Mouse (Mus musculus) heart, postnatal 4 days (tissue): ENCODE measurements around the gene Zfp712. TPM values are rescaled to one million over a fixed set of nuclear protein-coding genes. Genes with fewer than 3 reads are reported as not detected.

Experiments used
- DNase-seq: peaks from one replicate; pipeline ENCODE4 v3.0.0; 2021
- total RNA-seq, 2 experiments: library from RNA; stranded (reverse); gene quantifications; 2 replicates each; pipeline ENCODE4 v1.2.3; 2021

Gene Zfp712
- 1 to 10 TPM; 1.4 to 1.6 TPM for total RNA-seq

DNA sequence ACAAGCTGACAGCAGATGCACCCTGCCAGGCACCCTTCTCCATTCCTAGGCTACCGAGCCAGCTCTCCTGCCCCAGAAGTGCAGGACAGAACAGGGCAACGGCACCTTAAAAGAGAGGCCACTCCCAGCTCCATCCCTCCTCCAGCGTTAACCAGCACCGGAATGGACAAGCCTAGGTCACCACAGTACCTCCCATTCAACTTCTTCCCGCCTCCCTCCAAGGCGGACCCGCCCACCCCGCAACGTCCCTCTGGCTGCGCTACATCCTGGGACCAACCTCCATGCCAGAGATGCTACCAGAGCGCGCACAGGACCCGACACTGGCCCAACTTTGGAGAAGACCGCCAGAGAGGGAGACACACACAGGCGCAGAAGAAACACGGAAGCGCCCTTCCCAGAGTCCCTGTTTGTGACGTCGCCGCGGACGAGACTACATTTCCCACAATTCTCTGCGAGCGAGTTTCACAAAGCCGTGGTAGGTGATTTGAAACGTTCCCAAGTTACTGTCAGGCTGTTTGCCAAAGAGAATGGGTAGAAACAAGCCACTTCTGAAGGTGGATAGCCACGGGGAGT lies at the start of gene Zfp712:
TSS of gene Zfp712 (minus strand) at position 385 of the 573 bp plus-strand sequence.
- peak; percentile 91 for DNase-seq

DNA sequence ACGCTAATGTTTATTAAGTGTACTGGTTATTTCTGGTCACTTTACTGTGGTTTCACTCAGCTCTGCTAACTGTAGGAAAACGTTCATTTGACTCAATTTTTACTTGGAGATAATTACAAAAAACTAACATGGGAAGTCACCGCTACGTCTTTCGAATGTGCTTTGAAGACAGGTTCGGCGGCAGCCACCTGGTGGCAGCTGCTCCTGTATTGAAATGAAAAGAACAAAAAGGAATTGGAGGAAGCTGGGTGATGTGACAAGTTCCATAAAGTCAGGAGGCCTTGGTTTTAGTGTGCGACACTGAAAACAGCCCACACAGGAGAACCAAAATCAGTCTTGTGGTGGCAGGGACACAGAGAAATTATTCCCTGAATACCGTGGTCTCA lies 47.8 kb upstream of the Zfp712 start:
- no peak for DNase-seq

DNA sequence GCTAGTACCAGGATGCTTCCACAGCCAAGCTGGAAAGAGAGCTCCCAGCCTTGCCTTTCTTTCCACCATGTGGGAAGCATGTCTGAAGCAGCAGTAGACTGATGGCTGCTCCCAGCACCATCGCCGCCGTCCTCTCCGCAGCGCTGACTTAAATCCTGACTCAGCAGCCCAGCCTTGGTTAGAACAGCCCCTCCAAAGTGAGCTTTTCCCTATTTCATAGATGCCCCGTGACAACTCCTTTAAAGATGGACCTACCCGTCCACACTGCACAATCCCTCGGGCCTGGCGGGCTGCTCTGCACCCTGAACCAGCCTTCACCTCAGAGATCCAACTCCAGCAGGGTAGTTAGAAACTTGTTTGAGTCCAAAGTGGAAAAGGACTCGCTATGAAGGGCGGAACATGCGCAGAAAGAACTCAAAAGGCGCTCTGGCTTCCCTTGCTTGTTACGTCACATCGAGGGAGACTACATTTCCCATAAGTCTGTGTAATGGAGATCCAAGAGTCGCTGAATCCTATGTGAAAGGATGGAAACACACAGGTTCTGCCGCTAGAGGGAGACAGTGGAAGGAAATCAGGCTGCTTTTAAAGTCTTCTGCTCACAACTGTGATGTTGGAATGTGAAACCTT lies 47.3 kb upstream of the Zfp712 start, which contains the start of gene Gm28557:
TSS of gene Gm28557 (minus strand) at position 411 of the 627 bp plus-strand sequence.
- DNase-seq: peak; percentile 92

DNA sequence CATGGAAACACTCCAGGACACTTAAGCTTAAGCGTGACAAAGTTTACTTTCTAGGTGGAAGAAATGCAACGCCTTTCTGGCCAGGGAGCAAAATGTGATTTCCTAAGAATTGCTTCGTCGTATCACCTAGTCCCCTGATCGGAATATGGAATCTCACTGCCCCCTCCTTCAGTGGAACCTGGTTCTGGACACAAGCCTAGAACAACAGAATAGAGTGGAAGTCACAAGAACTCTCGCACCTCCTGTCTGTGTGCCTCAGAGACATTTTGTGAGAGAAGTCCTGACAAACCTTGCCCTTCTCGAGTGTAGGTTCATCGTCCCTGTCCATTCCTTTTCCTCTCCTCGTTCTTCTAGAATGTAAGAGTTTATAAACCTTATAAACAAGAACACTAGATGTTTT lies 46.7 kb upstream of the Zfp712 start:
- no peak for DNase-seq

DNA sequence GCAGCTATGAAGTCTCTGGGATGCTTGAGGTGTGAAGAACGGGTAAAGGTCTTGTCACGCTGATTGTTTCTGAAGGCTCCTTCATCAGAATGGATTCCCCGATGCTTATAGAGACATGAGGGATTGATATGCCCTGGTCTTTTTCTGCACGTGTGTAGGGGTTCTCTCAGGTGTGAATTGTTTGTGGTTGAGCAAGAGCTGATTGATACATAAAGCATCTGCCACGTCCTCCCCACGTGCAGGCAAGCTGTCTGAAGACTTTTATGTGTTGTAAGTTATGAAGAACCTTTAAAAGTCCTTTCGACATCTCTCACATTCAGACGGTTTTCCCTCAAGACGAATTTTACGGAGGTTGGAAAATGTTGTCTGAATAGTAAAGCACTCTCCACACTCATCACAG lies 36.9 kb upstream of the Zfp712 start, which contains the start of gene Zfp708:
TSS of gene Zfp708 (minus strand) at position 101 of the 400 bp plus-strand sequence.
- DNase-seq: no peak

DNA sequence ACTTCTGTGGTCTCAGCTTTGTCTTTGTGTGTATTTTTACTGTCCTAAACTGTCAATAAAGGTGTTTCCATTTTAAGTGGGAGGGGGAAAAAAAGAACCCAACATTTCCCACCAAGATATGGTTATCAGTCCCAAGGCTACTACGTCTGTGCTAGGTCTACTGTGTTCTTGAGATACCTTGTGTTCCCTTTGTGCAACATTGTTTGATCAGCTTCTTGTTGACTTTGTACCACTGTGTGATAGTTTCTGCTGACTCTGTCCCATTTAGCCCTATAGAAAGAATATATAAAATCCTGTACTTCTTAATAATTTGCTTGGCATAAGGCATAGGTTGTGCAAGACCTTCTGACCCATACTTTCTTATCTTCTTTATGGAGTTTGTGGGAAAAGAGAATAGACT lies 29.2 kb upstream of the Zfp712 start:
- DNase-seq: no peak

DNA sequence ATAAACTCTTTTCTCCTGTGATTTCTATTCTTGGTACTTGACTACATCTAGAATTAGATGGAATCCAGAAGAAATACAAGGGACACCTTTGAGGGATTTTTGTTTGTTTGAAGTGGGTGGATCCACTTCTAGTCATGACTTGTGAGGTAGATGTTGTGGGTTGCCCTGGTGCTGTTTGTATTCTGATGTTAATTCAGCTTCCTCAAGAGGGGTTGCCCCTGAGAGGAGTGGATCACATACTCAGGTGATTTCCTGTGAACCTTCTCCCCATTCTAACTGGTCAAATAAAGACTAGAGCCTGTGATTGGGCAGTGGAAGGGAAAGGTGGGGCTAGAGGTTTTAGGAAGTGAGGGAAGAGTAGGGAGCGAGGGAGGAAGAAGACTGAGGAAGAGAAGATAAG lies 21.0 kb upstream of the Zfp712 start:
- DNase-seq: no peak

DNA sequence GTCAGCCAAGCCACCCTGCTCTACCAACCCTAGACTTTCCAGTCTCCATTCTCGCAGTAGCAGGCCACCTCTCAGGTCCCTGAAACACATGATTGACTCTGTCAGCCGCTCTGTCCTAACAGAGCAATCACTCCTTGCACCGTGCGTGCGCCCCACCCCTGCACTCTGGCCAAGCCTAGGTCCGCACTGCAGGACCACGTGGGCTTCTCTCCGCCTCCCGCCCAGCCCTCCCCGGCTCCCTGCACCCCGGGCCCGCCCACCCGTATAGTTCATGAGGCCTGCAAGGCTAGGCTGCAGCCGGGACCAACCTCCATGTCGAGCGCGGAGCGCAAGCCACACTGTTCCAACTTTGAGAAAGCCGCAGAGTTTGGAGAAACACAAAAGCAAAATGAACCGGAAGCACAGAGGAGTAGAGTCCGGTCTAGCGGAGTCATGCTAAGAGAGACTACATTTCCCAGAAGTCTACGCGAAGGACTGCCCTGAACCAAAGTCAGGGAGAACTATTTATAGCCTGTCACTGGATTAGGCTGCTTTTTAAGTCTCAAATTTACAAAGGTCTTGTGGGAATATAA lies 20.3 kb upstream of the Zfp712 start:
- DNase-seq: peak; percentile 80

DNA sequence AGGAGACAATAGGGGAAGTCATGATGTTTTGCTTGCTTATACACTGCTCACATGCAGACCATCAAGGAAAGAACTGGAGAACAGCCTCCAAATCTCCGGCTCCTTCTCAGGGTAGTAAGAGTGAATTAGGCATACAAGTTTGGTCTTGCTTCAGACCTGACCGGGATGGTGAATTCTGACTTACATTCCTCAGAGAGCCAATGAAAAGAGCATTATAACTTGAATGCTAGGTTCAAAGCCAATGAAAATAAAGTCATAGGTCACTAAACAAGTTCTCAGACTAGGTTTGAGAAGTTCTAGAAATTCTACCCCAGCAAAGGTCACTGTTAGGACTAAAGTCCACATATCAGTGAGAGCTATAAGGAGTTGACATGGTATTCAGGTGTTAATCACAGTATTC lies 16.3 kb upstream of the Zfp712 start:
- DNase-seq: no peak

DNA sequence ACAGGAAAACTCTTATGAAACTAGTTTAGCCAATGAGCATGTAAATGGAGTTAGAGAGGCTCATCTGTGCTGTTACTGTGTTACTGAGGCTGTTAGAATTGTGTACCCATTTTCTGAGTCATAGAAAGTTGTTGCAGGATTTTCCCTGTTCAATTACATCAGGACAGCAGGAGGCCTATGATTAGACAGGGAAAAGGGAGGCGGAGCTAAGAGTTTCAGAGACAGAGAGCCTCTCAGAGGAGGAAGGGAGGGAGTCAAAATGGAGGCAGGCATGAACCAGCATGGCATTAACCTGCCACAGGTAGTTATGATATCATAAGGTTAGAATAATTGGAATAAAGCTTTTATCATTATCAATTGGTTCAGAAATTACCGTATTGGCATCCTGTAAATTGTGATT lies 11.8 kb upstream of the Zfp712 start:
- no peak for DNase-seq

DNA sequence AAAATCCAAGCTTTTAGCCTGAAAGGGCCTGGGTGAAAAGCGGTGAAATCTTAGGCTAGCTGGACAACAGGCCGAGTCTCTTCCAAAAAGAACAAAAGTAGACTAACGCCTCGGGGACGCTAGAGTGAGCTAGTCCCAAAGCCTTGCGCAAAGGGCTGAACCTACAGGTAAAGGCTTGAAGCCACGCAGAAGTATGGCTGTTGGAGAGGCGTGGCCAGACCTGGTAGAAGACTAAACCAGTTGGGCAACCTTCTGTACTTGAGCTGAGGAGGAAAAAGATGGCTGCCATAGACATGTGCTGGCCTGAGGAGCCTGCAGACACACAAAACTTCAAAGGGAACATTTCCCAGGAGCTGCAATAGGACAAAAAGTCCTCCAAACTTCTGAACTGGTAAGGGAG lies 4.4 kb upstream of the Zfp712 start:
- DNase-seq: no peak

DNA sequence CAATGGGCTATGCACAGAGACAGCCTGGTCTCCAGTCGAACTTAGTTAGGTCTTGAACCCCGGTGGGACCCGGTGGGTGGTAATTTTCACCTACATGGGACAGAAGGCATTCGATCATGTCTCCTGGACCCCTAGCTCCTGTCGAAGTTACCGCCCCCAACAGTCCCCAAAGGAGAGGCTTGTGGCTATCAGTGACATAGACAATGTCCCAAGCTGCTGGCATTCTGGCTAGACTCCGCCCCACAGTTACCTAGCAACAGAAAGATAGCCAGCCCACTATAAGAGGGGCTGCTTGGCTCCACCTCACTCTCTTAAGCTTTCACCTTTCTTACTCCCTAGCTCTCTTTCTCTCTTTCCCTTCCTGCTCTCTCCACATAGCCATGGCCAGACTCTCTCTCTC lies 1.5 kb upstream of the Zfp712 start:
- no peak for DNase-seq

DNA sequence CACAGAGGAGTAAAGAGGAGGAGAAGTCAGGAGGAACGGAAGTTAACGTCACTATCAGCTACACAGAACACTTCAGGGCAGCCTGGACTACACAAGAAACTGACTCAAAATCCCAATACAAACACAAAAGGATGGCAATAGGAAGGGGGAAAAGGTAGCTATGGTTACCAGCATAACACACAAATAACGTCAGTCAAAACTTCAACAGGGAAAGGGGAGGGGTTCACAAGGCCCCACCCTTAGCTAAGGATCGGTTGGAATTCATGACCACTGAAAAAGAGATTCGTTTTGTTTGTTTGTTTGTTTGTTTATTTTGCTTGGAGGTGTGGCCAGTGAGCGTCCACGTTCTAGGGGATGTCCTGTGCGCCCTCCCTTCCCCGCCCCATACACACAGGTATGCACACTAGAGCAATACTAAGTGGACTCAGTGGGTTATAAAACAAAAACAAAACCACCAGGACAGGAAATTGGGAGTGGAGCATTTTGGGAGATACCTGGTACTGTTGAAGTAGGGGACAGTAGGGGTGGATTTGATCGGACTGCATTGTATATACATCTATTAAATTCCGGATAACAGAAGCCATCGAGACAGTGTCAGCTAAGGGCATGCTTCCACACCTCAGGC lies 697 bp downstream of the Zfp712 start:
- no peak for DNase-seq

Other genes starting within 250 kb of the Zfp712 start
- gene Gm10767, start 156.3 kb downstream of the Zfp712 start, total RNA-seq: 1 to 10 TPM; 1.0 TPM
- gene Zfp708, start 36.8 kb upstream of the Zfp712 start, total RNA-seq: 1 to 10 TPM in 1 of 2 experiments, under 1 TPM in 1; 0.97 to 2.1 TPM
- 1 to 10 TPM in 1 of 2 experiments, under 1 TPM in 1; 0.79 to 1.4 TPM for gene Gm28557, start 47.4 kb upstream of the Zfp712 start, total RNA-seq
- under 1 TPM in 1 of 2 experiments, not detected in 1; 0.21 TPM for gene Rslcan18, start 55.1 kb upstream of the Zfp712 start, total RNA-seq
- 1 to 10 TPM; 2.0 to 3.1 TPM for gene Zfp759, start 60.5 kb upstream of the Zfp712 start, total RNA-seq
- gene Rsl1, start 112.0 kb upstream of the Zfp712 start, total RNA-seq: 1 to 10 TPM; 4.0 to 4.8 TPM
- under 1 TPM; 0.92 to 0.98 TPM for gene Zfp455, start 133.3 kb upstream of the Zfp712 start, total RNA-seq
- gene Zfp458, start 217.3 kb upstream of the Zfp712 start, total RNA-seq: 1 to 10 TPM; 2.5 to 3.2 TPM
- 1 to 10 TPM; 2.7 to 3.7 TPM for gene Zfp457, start 245.3 kb upstream of the Zfp712 start, total RNA-seq